Mouse (Mus musculus): Measurements from ENCODE around the gene Pramef6. TPM values are rescaled to one million over a fixed set of nuclear protein-coding genes. Genes with fewer than 3 reads are reported as not detected.
"Not testable (repeated sequence)": the region's sequence is repeated elsewhere in the genome, so short reads cannot be mapped to it uniquely, and the experiment has no call there.

The Pramef6 gene
- not detected in 2 replicates for polyA plus RNA-seq (2012)

GRCm38 (mm10) chr4:143900280-143900679, at the start of gene Pramef6:
Gene Pramef6 (minus strand): TSS chr4:143900380.
- H3K36me3 ChIP-seq (ENCODE audit: control insufficient read depth); H3K27me3 ChIP-seq (ENCODE audit: control insufficient read depth); H3K4me1 ChIP-seq (ENCODE audit: control insufficient read depth); H3K4me3 ChIP-seq (replicated peaks): not testable (repeated sequence)
- peaks cover 19% of the 10 kb centered on the region for H3K9me3 ChIP-seq (ENCODE audit: control insufficient read depth, low read length)

- not testable (repeated sequence) for H3K36me3 ChIP-seq (ENCODE audit: control insufficient read depth); H3K4me3 ChIP-seq (replicated peaks); H3K27me3 ChIP-seq (ENCODE audit: control insufficient read depth); H3K4me1 ChIP-seq (ENCODE audit: control insufficient read depth)
- peaks cover 18% of the 10 kb centered on the region for H3K9me3 ChIP-seq (ENCODE audit: control insufficient read depth, low read length)
Measured at GRCm38 (mm10) chr4:143894406-143894805, 5.8 kb downstream of the Pramef6 start.

GRCm38 (mm10) chr4:143882371-143882770, 17.8 kb downstream of the Pramef6 start:
- not testable (repeated sequence) for H3K4me3 ChIP-seq (replicated peaks); H3K36me3 ChIP-seq (ENCODE audit: control insufficient read depth); H3K9me3 ChIP-seq (ENCODE audit: control insufficient read depth, low read length); H3K27me3 ChIP-seq (ENCODE audit: control insufficient read depth); H3K4me1 ChIP-seq (ENCODE audit: control insufficient read depth)

- not testable (repeated sequence) for H3K27me3 ChIP-seq (ENCODE audit: control insufficient read depth); H3K9me3 ChIP-seq (ENCODE audit: control insufficient read depth, low read length); H3K36me3 ChIP-seq (ENCODE audit: control insufficient read depth)
Measured at GRCm38 (mm10) chr4:143846197-143846596, 54.0 kb downstream of the Pramef6 start, which contains the start of gene Gm13103. Gene Gm13103 (plus strand): TSS chr4:143846497.

More at GRCm38 (mm10) chr4:143846197-143846596, 54.0 kb downstream of the Pramef6 start, which contains the start of gene Gm13103:
- not testable (repeated sequence) for H3K4me1 ChIP-seq (ENCODE audit: control insufficient read depth); H3K4me3 ChIP-seq (replicated peaks)

Other genes with a start within 250 kb of the Pramef6 start
- gene Gm13088, start 243.1 kb downstream of the Pramef6 start, polyA plus RNA-seq (2012) = not detected in 2 replicates
- not detected in 2 replicates for gene Gm13089, start 197.7 kb downstream of the Pramef6 start, polyA plus RNA-seq (2012)
- not detected in 2 replicates for gene Gm13078, start 180.9 kb downstream of the Pramef6 start, polyA plus RNA-seq (2012)
- not detected in 2 replicates for gene Gm13023, start 111.0 kb downstream of the Pramef6 start, polyA plus RNA-seq (2012)
- gene Gm13084, start 84.3 kb downstream of the Pramef6 start, polyA plus RNA-seq (2012) = not detected in 2 replicates
- gene Gm13103, start 53.9 kb downstream of the Pramef6 start, polyA plus RNA-seq (2012) = 0.05 TPM in 1 of 2 replicates, not detected in the other
- gene Pramef25, start 50.6 kb upstream of the Pramef6 start, polyA plus RNA-seq (2012) = not detected in 2 replicates
- gene Gm13101, start 66.6 kb upstream of the Pramef6 start, polyA plus RNA-seq (2012) = not detected in 2 replicates
- not detected in 2 replicates for gene Pramef17, start 94.0 kb upstream of the Pramef6 start, polyA plus RNA-seq (2012)
- gene Pramel4, start 158.7 kb upstream of the Pramef6 start, polyA plus RNA-seq (2012) = not detected in 2 replicates
- not detected in 2 replicates for gene Gm13102, start 206.1 kb upstream of the Pramef6 start, polyA plus RNA-seq (2012)

Data from erythroblast, embryonic 14.5 days (primary cell).